Mouse (Mus musculus) CH12.LX (cell line): ENCODE results near the gene Fabp3. TPM values are rescaled to one million over a fixed set of nuclear protein-coding genes. Genes with fewer than 3 reads are reported as not detected.

Source experiments
- DNase-seq: peaks from one replicate; pipeline ENCODE4 v3.0.0-alpha.2; 2013; ENCODE audit errors: extremely low read depth
- H3K27ac ChIP-seq: 2 replicates; pipeline ENCODE4 v1.5.1; 2012; ENCODE audit warnings: low read depth, mild to moderate bottlenecking, control low read depth, moderate library complexity; ENCODE audit not compliant: insufficient read depth
- H3K27me3 ChIP-seq: replicated peaks from 2 replicates; pipeline ENCODE3; 2012; ENCODE audit warnings: inconsistent platforms
- H3K36me3 ChIP-seq, 2 experiments: replicated peaks in 1 of 2; 2 replicates each; pipeline versions ENCODE3 to v1.6.1; 2012; ENCODE audit warnings: inconsistent platforms in 1 of 2, low read length in 1 of 2, mild to moderate bottlenecking in 1 of 2, mixed read lengths in 1 of 2, moderate library complexity in 1 of 2; ENCODE audit not compliant: control insufficient read depth in 1 of 2, insufficient read depth in 1 of 2
- H3K4me1 ChIP-seq, 2 experiments: 2 replicates each; pipeline ENCODE4 v1.6.1; 2012; ENCODE audit warnings: inconsistent platforms in 1 of 2, moderate library complexity in 1 of 2; ENCODE audit not compliant: insufficient read depth in 2 of 2, control insufficient read depth in 1 of 2
- H3K4me2 ChIP-seq: 2 replicates; pipeline ENCODE4 v1.6.1; 2012; ENCODE audit warnings: low read depth, mild to moderate bottlenecking, control low read depth; ENCODE audit not compliant: poor library complexity, insufficient read depth, severe bottlenecking
- H3K4me3 ChIP-seq, 3 experiments: fragments of 150-350 bp in 1 of 3; sonication (generic) in 1 of 3; replicated peaks in 1 of 3; 2 replicates each; pipeline versions ENCODE3 to v1.5.1; 2011 to 2012; ENCODE audit warnings: low read depth in 2 of 3, low read length in 2 of 3, mild to moderate bottlenecking in 2 of 3, moderate library complexity in 2 of 3, control low read depth in 1 of 3, improper control_type of control experiment in 1 of 3, inconsistent platforms in 1 of 3, mixed read lengths in 1 of 3; ENCODE audit not compliant: poor library complexity in 1 of 3
- H3K79me2 ChIP-seq: replicated peaks from 2 replicates; pipeline ENCODE4 v1.6.1; 2012; ENCODE audit warnings: mild to moderate bottlenecking, moderate library complexity; ENCODE audit not compliant: control insufficient read depth, poor library complexity, insufficient read depth, severe bottlenecking; ENCODE audit errors: extremely low read depth
- H3K9ac ChIP-seq: 2 replicates; pipeline ENCODE4 v1.6.1; 2012; ENCODE audit warnings: low read depth, mild to moderate bottlenecking, control low read depth, moderate library complexity; ENCODE audit not compliant: insufficient read depth
- H3K9me3 ChIP-seq: replicated peaks from 2 replicates; pipeline ENCODE3; 2012; ENCODE audit warnings: low read length, inconsistent platforms, mixed read lengths
- CTCF ChIP-seq, 2 experiments: IDR thresholded peaks in 1 of 2; conservative IDR thresholded peaks in 1 of 2; 2 replicates each; pipeline ENCODE4 v1.5.1; 2011 to 2012; ENCODE audit warnings: low read depth in 2 of 2, low read length in 2 of 2, improper control_type of control experiment in 1 of 2, inconsistent platforms in 1 of 2, mild to moderate bottlenecking in 1 of 2, moderate library complexity in 1 of 2
- E2F4 ChIP-seq: IDR thresholded peaks from 2 replicates; pipeline ENCODE4 v1.6.1; 2011; ENCODE audit warnings: low read depth, low read length, improper control_type of control experiment; ENCODE audit not compliant: insufficient replicate concordance
- ELF1 ChIP-seq: IDR thresholded peaks from 2 replicates; pipeline ENCODE4 v1.6.1; 2014; ENCODE audit warnings: low read depth, mild to moderate bottlenecking, inconsistent platforms, low read length, improper control_type of control experiment
- JUN ChIP-seq: IDR thresholded peaks from 2 replicates; pipeline ENCODE4 v1.6.1; 2011; ENCODE audit warnings: low read depth, mild to moderate bottlenecking, low read length, improper control_type of control experiment, moderate library complexity; ENCODE audit not compliant: insufficient read depth
- MAFK ChIP-seq: IDR thresholded peaks from 2 replicates; pipeline ENCODE4 v1.6.1; 2011; ENCODE audit warnings: low read length, improper control_type of control experiment; ENCODE audit not compliant: insufficient replicate concordance
- MAX ChIP-seq: IDR thresholded peaks from 2 replicates; pipeline ENCODE4 v1.6.1; 2011; ENCODE audit warnings: low read length, improper control_type of control experiment
- MAZ ChIP-seq: IDR thresholded peaks from 2 replicates; pipeline ENCODE4 v1.6.1; 2012; ENCODE audit warnings: low read depth, mild to moderate bottlenecking, inconsistent platforms, low read length, improper control_type of control experiment, moderate library complexity
- MEF2A ChIP-seq: IDR thresholded peaks from 2 replicates; pipeline ENCODE4 v1.6.1; 2014; ENCODE audit warnings: low read depth, mild to moderate bottlenecking, inconsistent platforms, low read length, improper control_type of control experiment, borderline replicate concordance
- NELFE ChIP-seq: IDR thresholded peaks from 2 replicates; pipeline ENCODE4 v1.6.1; 2011; ENCODE audit warnings: low read depth, low read length, improper control_type of control experiment
- NRF1 ChIP-seq: IDR thresholded peaks from 2 replicates; pipeline ENCODE4 v1.6.1; 2014; ENCODE audit warnings: low read depth, mild to moderate bottlenecking, inconsistent platforms, low read length, improper control_type of control experiment, moderate library complexity
- PAX5 ChIP-seq: IDR thresholded peaks from 2 replicates; pipeline ENCODE4 v1.6.1; 2012; ENCODE audit warnings: low read length, inconsistent platforms, mixed read lengths
- RAD21 ChIP-seq: IDR thresholded peaks from 2 replicates; pipeline ENCODE4 v1.6.1; 2011; ENCODE audit warnings: low read depth, mild to moderate bottlenecking, low read length, improper control_type of control experiment, moderate library complexity
- SMC3 ChIP-seq: IDR thresholded peaks from 2 replicates; pipeline ENCODE4 v1.6.1; 2011; ENCODE audit warnings: low read depth, low read length, improper control_type of control experiment
- UBTF ChIP-seq: IDR thresholded peaks from 2 replicates; pipeline ENCODE4 v1.6.1; 2012; ENCODE audit warnings: low read depth, mild to moderate bottlenecking, inconsistent platforms, low read length, improper control_type of control experiment, moderate library complexity
- USF2 ChIP-seq: conservative IDR thresholded peaks from 2 replicates; pipeline ENCODE4 v1.6.1; 2011; ENCODE audit warnings: low read depth, low read length, improper control_type of control experiment
- ZKSCAN1 ChIP-seq: IDR thresholded peaks from 2 replicates; pipeline ENCODE4 v1.6.1; 2012; ENCODE audit warnings: low read depth, inconsistent platforms, low read length, improper control_type of control experiment, borderline replicate concordance
- ZMIZ1 ChIP-seq: IDR thresholded peaks from 2 replicates; pipeline ENCODE4 v1.6.1; 2012; ENCODE audit warnings: low read depth, mild to moderate bottlenecking, inconsistent platforms, low read length, improper control_type of control experiment
- ZNF384 ChIP-seq: IDR thresholded peaks from 2 replicates; pipeline ENCODE4 v1.6.1; 2012; ENCODE audit warnings: low read depth, low read length, improper control_type of control experiment, inconsistent platforms
- dilution Hi-C: fragments of 300-500 bp; cut with MboI; formaldehyde crosslinking; loops from 2 replicates; pipeline ENCODE4 v1.14.3; 2020; ENCODE audit warnings: low sequenced_read_pairs; ENCODE audit not compliant: extremely low pct_unique_long_range_greater_than_20kb, extremely low pct_ligation_motif_present
- in situ Hi-C: fragments of 300-500 bp; cut with MboI; formaldehyde crosslinking; loops from 3 replicates; pipeline ENCODE4 v1.14.3; 2019; ENCODE audit warnings: low sequenced_read_pairs, low pct_ligation_motif_present, low pct_unique_long_range_greater_than_20kb, mixed read lengths
- polyA plus RNA-seq: library from polyadenylated mRNA; unstranded; fragments of >175 nt; gene quantifications from 2 replicates; pipeline ENCODE4 v1.2.1, GENCODE M21; 2012; ENCODE audit warnings: low read depth; ENCODE audit not compliant: insufficient read length
- total RNA-seq, 2 experiments: library from RNA; depleted of rRNA; stranded (reverse); fragments of 300-350 nt in 1 of 2; fragments of >200 nt in 1 of 2; gene quantifications; 2 replicates each; pipeline ENCODE4 v1.2.3; 2012 to 2014

The Fabp3 gene
- total and polyA plus RNA-seq, 3 experiments: not detected

GRCm38 (mm10) chr4:130350690-130351422 is 42.5 kb downstream of the Fabp3 start:
- TF ChIP-seq JUN (no peak), USF2 (no peak), RAD21 (no peak), CTCF (conservative IDR thresholded peaks at IDR 0.05 in 1 of 2, IDR thresholded peaks at IDR 0.05 in 1 of 2; ENCODE audit: low read depth in 2 of 2, low read length in 2 of 2) (peak in 1 of 2 experiments; percentile 20; a peak in 1 of 4 replicates), SMC3 (peak; percentile 10; the same call in 1 of the 2 replicates)
- Histone ChIP-seq H3K27me3 (no peaks in the 10 kb centered on the region), H3K4me2 (no peak overlapping the region), H3K9ac (no peak overlapping the region), H3K9me3 (no peaks in the 10 kb centered on the region), H3K4me3 (no peak overlapping the region), H3K4me1 (peaks cover 0 to 15% of the 10 kb centered on the region in 2 experiments; a peak in 2 of 4 replicates), H3K36me3 (peaks cover 62 to 97% of the 10 kb centered on the region in 2 experiments), H3K27ac (no peak overlapping the region), H3K79me2 (no peaks in the 10 kb centered on the region; the same call in 1 of the 2 replicates)
- in situ Hi-C loops: no loop called here
- DNase-seq: no peak
- dilution Hi-C loops: no loop called here

DNA sequence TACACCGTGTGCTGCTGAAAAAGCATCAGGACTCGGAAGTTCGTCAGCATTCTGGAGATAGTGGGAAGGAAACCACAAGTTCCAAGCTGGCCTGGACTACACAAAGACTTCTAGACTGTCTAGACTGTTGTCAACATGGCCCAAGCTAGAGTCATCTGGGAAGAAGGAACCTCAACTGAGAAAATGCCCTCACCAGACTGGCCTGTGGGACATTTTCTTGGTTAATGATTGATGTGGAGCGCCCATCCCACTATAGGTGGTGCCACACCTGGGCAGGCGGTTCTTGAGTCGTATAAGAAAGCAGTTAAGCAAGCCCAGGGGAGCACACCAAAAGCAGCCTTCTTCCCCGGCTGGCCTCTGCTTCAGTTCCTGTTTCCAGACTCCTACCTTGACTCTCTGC is 44.2 kb downstream of the Fabp3 start:
- dilution Hi-C loops: no loop called here
- peak; percentile 24 for DNase-seq
- Histone ChIP-seq H3K36me3 (peaks cover 61 to 93% of the 10 kb centered on the region in 2 experiments), H3K27me3 (no peaks in the 10 kb centered on the region), H3K9ac (no peak overlapping the region), H3K27ac (no peak overlapping the region), H3K4me1 (peaks cover 0 to 15% of the 10 kb centered on the region in 2 experiments; a peak in 2 of 4 replicates), H3K9me3 (no peaks in the 10 kb centered on the region), H3K79me2 (peaks cover 6% of the 10 kb centered on the region), H3K4me3 (no peak overlapping the region), H3K4me2 (no peak overlapping the region)
- TF ChIP-seq PAX5 (no peak), UBTF (no peak), ZMIZ1 (no peak), MAZ (no peak), ZKSCAN1 (no peak), MAX (no peak), MEF2A (no peak), ELF1 (no peak), MAFK (no peak), NRF1 (no peak), ZNF384 (no peak), E2F4 (no peak), NELFE (no peak)
- in situ Hi-C loops: no loop called here
